Mouse (Mus musculus): Measurements from ENCODE around the gene Olfr1357. TPM values are rescaled to one million over a fixed set of nuclear protein-coding genes. Genes with fewer than 3 reads are reported as not detected.

The Olfr1357 gene
- total RNA-seq, 2 experiments from 2014 or later = not detected

DNA sequence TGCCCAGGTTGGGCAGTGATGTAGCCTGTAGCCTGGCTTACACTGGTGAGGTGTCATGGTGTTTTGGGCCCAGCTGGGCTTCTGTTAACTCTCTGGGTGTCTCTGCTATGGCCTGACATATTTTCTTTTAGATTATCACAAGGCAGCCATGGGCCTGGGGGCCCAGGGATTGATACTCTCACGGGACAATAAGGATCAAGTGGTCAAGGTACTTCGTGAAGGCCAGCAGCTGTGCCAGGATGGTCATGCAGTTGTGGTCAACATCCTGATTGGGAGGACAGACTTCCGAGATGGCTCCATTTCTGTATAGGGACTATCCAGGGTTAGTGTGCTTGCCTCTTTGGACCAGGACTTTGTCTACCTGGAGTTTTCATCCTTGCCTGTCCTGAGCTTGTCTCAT is 33.9 kb downstream of the Olfr1357 start:
- ATAC-seq (replicated peaks; ENCODE audit: low FRiP score, low TSS enrichment, poor library complexity, severe bottlenecking) = no peak

DNA sequence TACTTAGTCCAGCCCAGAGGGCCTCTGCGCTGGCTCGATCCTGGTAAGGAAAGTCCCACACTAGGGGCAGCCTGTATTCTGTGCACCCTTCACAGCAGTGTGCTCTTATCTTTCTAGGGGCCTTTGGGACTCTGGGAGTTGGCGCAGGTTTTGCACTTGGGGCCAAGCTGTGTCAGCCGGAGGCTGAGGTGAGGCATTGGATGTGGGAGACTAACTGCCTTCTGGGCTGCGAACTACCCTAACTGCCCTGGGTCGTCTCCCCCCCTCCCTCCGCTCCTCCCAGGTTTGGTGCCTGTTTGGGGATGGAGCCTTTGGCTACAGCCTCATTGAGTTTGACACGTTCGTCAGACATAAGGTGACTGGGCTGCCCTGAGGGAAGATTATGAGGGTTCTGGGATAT is 34.5 kb downstream of the Olfr1357 start:
- no peak for ATAC-seq (replicated peaks; ENCODE audit: low FRiP score, low TSS enrichment, poor library complexity, severe bottlenecking)

DNA sequence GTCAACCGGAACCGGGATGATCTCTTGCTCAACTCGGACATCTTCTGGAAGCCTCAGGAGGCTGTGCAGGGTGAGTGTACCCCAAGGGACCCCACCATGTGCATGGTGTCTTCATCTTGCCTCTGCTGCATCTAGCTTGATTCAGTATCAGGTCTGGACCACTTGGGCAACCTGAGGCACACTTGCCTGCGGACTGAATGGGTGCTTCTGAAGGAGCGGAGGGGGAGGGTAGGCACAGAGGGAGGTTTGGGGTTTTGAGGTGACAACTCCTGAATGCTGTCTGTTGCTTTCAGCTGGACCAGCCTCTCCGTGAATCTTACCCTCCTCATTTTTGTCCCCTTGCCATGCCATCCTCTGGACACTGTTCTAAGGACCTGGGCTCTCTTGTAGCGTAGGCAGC is 36.8 kb downstream of the Olfr1357 start:
- no peak for ATAC-seq (replicated peaks; ENCODE audit: low FRiP score, low TSS enrichment, poor library complexity, severe bottlenecking)

DNA sequence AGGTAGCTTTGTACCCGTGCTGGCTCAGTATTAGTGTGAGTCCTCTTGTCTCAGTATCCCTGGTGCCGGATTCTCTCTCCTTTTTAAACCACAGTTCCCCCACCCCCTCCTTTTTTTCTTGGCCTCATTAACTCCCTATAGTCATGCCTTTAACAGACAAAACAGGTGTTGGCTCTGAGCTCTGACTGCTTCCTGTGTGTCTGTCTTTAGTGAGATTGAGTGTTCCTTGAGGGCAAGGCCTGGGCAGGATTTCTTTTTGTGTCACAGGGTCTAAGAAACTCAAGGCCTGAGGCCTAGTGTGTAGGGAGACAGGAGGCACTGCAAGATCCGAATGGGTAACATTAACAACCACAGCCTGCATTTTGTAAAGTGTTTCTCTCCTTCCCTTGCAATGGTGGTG is 39.7 kb downstream of the Olfr1357 start:
- ATAC-seq (replicated peaks; ENCODE audit: low FRiP score, low TSS enrichment, poor library complexity, severe bottlenecking) = no peak

DNA sequence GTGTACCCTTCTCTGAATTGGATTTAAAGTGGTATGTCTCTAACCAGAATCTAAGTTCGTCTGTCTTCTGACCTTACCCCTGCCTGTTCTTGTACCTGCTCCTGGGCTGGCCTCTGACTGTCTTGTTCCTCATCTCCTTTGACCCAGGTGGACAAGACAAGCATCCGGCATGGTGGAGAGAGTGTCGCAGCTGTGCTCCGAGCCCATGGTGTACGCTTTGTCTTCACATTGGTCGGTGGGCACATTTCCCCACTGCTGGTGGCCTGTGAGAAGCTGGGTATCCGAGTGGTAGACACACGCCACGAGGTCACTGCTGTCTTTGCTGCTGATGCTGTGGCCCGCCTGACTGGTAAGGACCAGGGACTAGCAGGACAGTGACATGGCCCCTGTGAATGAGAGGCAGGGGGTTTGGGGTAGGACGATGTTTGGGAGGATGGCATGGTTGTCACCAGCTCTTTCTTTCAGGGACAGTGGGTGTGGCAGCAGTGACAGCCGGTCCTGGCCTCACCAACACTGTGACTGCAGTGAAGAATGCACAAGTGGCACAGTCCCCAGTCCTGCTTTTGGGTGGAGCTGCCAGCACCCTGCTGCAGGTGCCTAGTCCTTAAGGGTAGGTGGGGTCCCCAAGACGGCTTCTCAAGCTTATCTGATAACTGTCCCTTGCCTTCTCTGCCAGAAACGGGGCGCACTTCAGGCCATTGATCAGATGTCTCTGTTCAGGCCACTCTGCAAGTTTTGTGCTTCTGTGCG is 41.3 kb downstream of the Olfr1357 start:
- no peak for ATAC-seq (replicated peaks; ENCODE audit: low FRiP score, low TSS enrichment, poor library complexity, severe bottlenecking)

DNA sequence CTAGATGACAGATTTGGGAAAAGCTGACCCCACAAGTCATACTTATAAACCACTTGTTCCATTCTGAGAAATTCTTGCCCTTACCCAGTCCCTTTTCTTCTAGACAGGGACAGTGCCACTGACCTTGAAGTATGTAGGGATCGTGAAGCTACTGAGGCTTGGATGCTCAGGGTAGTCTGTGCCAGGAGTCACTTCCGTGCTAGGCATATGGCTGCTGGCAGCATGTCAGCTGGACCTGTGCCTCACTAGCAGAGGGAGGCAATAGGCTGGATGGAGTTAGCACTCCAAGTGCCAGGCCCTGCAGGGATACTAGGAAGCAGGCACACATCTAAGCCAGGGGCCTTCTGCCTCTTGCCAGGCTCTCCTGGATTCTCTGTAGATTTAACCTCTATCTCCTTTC is 42.2 kb downstream of the Olfr1357 start:
- ATAC-seq (replicated peaks; ENCODE audit: low FRiP score, low TSS enrichment, poor library complexity, severe bottlenecking) = peak; percentile 31

DNA sequence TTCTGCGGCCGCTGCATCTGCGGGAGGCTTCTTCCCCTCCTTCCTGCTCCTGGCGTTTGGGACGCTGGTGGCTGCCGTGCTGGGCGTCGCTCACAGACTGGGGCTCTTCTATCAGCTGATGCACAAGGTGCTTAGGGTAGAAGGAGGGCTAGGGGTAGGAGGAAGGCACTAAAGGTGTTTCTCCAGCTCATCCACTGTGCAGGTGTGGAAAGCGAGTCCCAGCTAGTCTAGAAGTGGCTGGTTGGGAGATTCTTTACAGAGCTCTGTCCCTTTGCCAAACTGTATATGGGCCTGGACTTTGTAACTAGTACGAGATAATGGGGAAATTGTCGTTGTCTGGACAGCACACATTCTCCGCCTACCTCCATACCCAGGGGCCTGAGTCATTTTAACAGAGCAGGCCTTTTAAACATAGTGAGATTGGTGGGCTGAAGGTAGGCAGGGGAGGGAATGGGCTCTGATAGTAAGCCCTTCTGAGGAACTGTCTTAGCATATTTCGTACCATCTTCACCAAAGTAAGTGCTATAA is 42.7 kb downstream of the Olfr1357 start:
- ATAC-seq (replicated peaks; ENCODE audit: low FRiP score, low TSS enrichment, poor library complexity, severe bottlenecking) = peak; percentile 2

DNA sequence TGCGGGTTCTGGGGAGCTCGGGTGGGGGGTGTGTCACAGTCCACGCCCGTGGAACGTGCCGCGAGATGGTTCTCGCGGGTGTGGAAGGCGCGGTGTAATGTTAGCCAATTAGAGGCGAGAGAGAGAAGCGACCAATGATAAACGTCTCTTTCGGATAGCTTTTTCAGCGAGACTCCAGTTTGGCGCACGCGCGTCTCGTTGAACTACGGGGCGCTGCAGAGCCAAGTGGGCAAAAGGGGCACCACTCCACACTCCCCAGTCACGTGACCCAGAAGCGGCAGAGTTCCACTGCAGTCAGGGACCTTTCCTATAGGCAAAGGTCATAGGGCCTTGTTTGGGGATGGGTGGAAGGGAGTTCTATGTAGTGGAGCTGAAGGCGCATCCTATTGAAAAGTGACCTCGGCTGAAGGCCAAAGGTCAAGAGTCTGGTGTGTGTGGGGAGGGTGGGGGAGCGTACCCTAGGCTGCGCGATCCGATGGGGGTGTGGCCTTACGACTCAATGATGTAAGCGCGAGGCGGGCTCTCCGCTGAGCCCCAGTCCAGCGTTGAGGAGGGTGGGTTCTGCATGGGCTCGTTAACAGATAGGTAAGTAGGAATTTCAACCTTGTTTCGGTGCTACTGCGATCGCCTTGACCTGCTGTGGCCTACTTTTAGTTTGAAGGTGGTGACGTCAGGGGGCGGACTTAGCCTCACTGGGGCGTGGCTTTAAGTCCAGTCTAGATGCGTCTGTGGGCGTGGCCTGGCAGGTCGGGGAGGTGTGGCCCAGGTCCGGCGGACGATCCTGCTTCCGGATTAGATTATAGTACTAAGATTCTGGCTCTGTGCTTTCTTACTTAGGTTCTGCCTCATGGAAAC is 43.4 kb downstream of the Olfr1357 start, which contains the start of gene Ilvbl:
TSS of gene Ilvbl (plus strand) at position 97 of the 855 bp plus-strand sequence.
- ATAC-seq (replicated peaks; ENCODE audit: low FRiP score, low TSS enrichment, poor library complexity, severe bottlenecking) = peak; percentile 83

DNA sequence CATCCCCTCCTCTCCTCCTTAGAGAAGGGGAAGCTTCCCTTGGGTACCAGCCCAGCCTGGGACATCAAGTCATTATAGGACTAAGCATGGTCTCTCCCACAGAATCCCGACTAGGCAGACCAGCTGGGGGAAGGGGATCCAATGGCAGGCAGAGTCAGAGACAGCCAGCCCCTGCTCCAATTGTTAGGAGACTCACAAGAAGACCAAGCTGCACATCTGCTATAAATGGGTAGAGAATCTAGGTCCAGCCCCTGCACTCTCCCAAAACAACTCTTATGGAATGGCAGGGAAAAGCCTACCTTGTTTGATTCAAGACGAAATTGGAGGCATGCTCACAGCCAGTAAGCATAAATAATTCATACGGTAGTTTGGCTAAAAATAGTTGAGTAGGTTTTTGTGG is 44.6 kb downstream of the Olfr1357 start:
- ATAC-seq (replicated peaks; ENCODE audit: low FRiP score, low TSS enrichment, poor library complexity, severe bottlenecking) = no peak

DNA sequence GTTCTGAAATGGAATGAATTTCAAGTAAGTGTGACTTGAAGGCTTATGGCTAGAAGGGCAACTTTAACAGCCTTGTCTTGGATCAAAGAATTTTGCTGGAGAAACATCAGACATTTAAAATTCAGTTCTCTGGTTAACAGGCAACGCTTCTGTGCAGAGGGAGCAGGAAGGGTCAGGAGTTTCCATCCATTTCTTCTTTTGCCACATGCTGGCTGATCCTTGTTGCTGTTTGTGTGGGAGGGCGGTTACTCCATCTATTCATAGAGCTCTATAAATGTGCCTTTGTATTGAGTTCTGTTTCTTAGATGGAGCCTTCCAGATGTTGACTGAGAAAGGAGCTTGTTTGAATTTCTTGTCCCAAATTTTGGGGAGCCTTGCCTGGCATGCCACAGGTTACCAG is 47.0 kb downstream of the Olfr1357 start:
- ATAC-seq (replicated peaks; ENCODE audit: low FRiP score, low TSS enrichment, poor library complexity, severe bottlenecking) = no peak

DNA sequence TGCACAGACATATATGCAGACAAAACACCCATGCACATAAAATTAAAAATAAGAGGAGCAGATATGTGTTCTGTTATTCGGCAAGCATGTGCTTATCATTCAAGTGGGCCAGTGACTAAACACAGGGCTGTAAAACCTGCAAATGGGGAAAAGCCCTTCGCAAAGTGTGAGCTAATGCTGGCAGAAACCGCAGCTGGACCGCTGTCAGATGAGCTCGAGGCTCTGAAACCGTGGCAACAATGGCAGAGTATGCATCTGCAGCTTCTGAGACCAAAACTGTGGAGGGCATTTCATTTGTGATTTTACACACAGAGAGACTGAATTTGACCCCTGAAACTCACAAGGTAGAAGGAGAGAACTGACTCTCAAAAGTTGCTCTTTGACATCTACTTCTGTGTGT is 47.5 kb downstream of the Olfr1357 start:
- no peak for ATAC-seq (replicated peaks; ENCODE audit: low FRiP score, low TSS enrichment, poor library complexity, severe bottlenecking)

DNA sequence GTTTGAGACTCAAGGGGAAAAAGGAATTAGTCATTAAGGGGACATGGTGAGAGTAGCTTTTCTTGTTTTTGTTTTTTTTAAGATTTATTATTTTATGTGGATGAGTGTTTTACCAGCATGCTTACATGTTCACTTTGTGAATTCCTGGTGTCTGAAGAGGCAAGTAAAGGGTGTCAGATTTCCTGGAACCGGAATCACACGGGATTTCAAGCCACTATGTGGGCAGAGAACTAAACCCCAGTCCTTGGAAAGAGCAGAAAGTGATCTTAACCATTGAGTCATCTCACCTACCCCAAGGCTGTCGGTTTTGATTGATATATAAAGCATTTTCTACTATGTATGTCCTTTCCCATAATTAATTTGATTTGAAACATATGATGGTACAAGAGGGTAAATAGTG is 48.2 kb downstream of the Olfr1357 start:
- ATAC-seq (replicated peaks; ENCODE audit: low FRiP score, low TSS enrichment, poor library complexity, severe bottlenecking) = no peak

DNA sequence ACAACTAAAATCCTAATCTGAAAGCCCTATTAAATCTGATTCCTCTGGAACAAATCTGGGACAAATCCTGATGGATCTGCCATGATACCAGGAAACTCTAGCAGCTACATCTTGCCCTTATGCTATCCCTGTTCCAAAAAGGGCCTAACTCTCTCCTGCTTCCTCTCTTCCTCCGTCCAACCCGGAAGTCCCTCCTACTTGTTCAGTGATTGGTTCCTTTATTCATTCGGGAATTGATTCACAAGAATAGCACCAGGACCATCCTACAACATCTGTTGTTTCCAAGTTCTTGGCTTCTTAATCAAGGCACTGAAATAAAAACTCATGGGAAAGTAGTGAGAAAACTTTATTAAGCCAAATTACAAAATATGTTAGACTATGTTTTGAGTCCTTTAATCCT is 48.7 kb downstream of the Olfr1357 start:
- ATAC-seq (replicated peaks; ENCODE audit: low FRiP score, low TSS enrichment, poor library complexity, severe bottlenecking) = no peak

DNA sequence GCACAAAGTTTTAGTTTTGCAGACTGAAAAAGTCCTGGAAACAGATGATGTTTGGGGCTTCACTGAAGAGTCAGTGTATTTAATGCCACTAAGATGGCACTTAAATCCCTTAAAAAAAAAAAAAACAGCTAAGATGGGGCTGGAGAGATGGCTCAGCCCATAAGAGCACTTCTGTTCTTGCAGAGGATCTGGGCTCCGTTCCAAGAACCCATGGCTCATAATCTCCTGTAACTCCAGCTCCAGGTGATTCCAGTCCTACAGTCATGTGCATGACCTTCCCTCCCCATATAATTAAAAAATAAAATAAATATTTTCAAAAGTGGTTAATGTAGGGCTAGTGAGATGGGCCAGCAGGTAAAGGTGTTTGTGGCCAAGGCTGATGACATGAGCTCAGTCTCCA is 52.8 kb downstream of the Olfr1357 start:
- ATAC-seq (replicated peaks; ENCODE audit: low FRiP score, low TSS enrichment, poor library complexity, severe bottlenecking) = no peak

Other genes with a start within 250 kb of the Olfr1357 start
- 202 and 217 TPM in 2 replicates for gene Rrp1, start 205.0 kb downstream of the Olfr1357 start, total RNA-seq (2014; fragmentation: Nextera tagmentation)
- gene Rrp1, start 205.0 kb downstream of the Olfr1357 start, total RNA-seq (2017) = 450 and 532 TPM in 2 replicates
- 55.3 and 72.9 TPM in 2 replicates for gene Cstb, start 192.4 kb downstream of the Olfr1357 start, total RNA-seq (2014; fragmentation: Nextera tagmentation)
- 28.9 and 35.7 TPM in 2 replicates for gene Cstb, start 192.4 kb downstream of the Olfr1357 start, total RNA-seq (2017)
- gene Pdxk, start 153.1 kb downstream of the Olfr1357 start, total RNA-seq (2014; fragmentation: Nextera tagmentation) = 19.2 and 20.1 TPM in 2 replicates
- 8.5 and 16.1 TPM in 2 replicates for gene Pdxk, start 153.1 kb downstream of the Olfr1357 start, total RNA-seq (2017)
- not detected in 2 replicates for gene Olfr1358, start 100.6 kb downstream of the Olfr1357 start, total RNA-seq (2014; fragmentation: Nextera tagmentation)
- gene Olfr1358, start 100.6 kb downstream of the Olfr1357 start, total RNA-seq (2017) = not detected in 2 replicates
- 64.4 and 85.5 TPM in 2 replicates for gene Ilvbl, start 43.7 kb downstream of the Olfr1357 start, total RNA-seq (2014; fragmentation: Nextera tagmentation)
- 10.2 and 38.3 TPM in 2 replicates for gene Ilvbl, start 43.7 kb downstream of the Olfr1357 start, total RNA-seq (2017)
- 0.32 TPM in 1 of 2 replicates, not detected in the other for gene Syde1, start 26.1 kb downstream of the Olfr1357 start, total RNA-seq (2014; fragmentation: Nextera tagmentation)
- not detected in 2 replicates for gene Syde1, start 26.1 kb downstream of the Olfr1357 start, total RNA-seq (2017)
- gene Casp14, start 100.2 kb upstream of the Olfr1357 start, total RNA-seq (2014; fragmentation: Nextera tagmentation) = not detected in 2 replicates
- not detected in 2 replicates for gene Casp14, start 100.2 kb upstream of the Olfr1357 start, total RNA-seq (2017)
- gene Ccdc105, start 135.0 kb upstream of the Olfr1357 start, total RNA-seq (2014; fragmentation: Nextera tagmentation) = not detected in 2 replicates
- gene Ccdc105, start 135.0 kb upstream of the Olfr1357 start, total RNA-seq (2017) = not detected in 2 replicates
- gene Slc1a6, start 162.4 kb upstream of the Olfr1357 start, total RNA-seq (2014; fragmentation: Nextera tagmentation) = not detected in 2 replicates
- not detected in 2 replicates for gene Slc1a6, start 162.4 kb upstream of the Olfr1357 start, total RNA-seq (2017)
- not detected in 2 replicates for gene Olfr1356, start 234.1 kb upstream of the Olfr1357 start, total RNA-seq (2014; fragmentation: Nextera tagmentation)
- not detected in 2 replicates for gene Olfr1356, start 234.1 kb upstream of the Olfr1357 start, total RNA-seq (2017)

Data from megakaryocyte-erythroid progenitor cell, adult 5-6 weeks (primary cell).